Mouse (Mus musculus) brain, embryonic 14.5 days (tissue): Measurements from ENCODE around the gene Ifnar2.

Experiments
- CTCF ChIP-seq: fragments of 200-500 bp; IDR thresholded peaks from 2 replicates; pipeline ENCODE4 v1.5.1; 2012; ENCODE audit warnings: inconsistent platforms, mild to moderate bottlenecking, moderate library complexity, borderline replicate concordance; ENCODE audit not compliant: insufficient read depth, insufficient read length; ENCODE audit errors: extremely low read depth
- POLR2A ChIP-seq: fragments of 200-500 bp; IDR thresholded peaks from 2 replicates; pipeline ENCODE4 v1.6.1; 2012; ENCODE audit warnings: mild to moderate bottlenecking, inconsistent platforms, borderline replicate concordance; ENCODE audit not compliant: poor library complexity, insufficient read depth, insufficient read length, severe bottlenecking; ENCODE audit errors: extremely low read depth

- TF ChIP-seq CTCF (no peak), POLR2A (no peak)
These were observed 6.4 kb downstream of the Ifnar2 start for GRCm38 (mm10) chr16:91378991-91379390.
